Mouse (Mus musculus) adipose tissue, adult 10 weeks (tissue): Measurements from ENCODE around the gene Nme6. TPM values are rescaled to one million over a fixed set of nuclear protein-coding genes. Genes with fewer than 3 reads are reported as not detected.

ENCODE experiments used
- polyA plus RNA-seq: library from polyadenylated mRNA; stranded (reverse); fragments of 350-450 nt; fragmentation: Illumina TruSeq; extraction: RNeasy Lipid Tissue Mini Kit (QIAGEN cat#74804); gene quantifications from one replicate; pipeline ENCODE4 v1.2.3, GENCODE M21; 2014; ENCODE audit warnings: low read depth, low replicate concordance

The Nme6 gene
- polyA plus RNA-seq = 30.1 TPM

DNA sequence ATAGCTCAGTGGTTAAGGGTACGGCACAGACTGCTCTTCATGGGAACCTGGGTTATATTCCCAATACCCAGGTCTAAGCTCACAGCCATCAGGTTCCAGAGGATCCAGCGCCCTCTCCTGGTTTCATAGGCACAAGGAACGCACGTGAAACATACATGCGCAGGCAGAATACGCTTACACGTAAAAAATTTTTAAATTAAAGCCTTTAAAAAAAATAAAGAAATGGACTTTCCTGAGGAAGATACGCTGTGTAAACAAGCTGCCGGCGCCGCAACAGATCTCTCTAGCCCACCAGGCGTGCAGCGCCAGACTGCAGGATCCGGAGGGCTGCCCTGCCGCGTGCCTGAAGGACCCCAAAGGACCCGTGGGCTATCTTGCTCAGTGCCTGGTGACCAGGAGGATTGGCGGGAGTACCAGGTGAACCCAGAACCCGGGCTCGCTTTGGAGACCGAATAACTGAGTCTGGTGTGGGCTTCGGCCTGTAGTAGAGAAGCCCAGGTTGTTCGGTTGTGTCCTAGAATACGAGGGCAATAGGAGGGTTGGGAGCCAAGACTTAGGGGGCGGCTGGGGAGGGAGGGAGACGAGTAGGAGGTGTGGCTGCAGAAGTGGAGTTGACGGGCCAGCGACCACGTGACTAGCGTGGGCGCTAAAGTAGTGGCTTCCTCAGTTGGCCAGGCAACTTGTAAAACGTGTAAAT is at the start of gene Nme6:
TSS of gene Nme6 (plus strand) at position 359 of the 697 bp plus-strand sequence.

GRCm38 (mm10) chr9:109790570-109790969 is 42.0 kb upstream of the Nme6 start, which contains the start of gene Fbxw27:
TSS of gene Fbxw27 (minus strand) at chr9:109790670.

GRCm38 (mm10) chr9:109811980-109812379 is 20.6 kb upstream of the Nme6 start, which contains the start of gene Spink8:
TSS of gene Spink8 (plus strand) at chr9:109812280.

GRCm38 (mm10) chr9:109849312-109849758 is 16.8 kb downstream of the Nme6 start, which contains the start of gene Camp:
TSS of gene Camp (minus strand) at chr9:109849617.

GRCm38 (mm10) chr9:109874797-109875691 is 42.5 kb downstream of the Nme6 start, which contains the start of gene Cdc25a:
TSS of gene Cdc25a (plus strand) at chr9:109875579.

Other genes starting within 250 kb of the Nme6 start
- gene Fbxw24, start 206.7 kb upstream of the Nme6 start, polyA plus RNA-seq = not detected
- not detected for gene Fbxw25, start 168.1 kb upstream of the Nme6 start, polyA plus RNA-seq
- gene Fbxw18, start 130.0 kb upstream of the Nme6 start, polyA plus RNA-seq = 0.20 TPM
- not detected for gene Fbxw26, start 86.7 kb upstream of the Nme6 start, polyA plus RNA-seq
- 1.2 TPM for gene Fbxw27, start 42.1 kb upstream of the Nme6 start, polyA plus RNA-seq
- gene Spink8, start 20.5 kb upstream of the Nme6 start, polyA plus RNA-seq = 6,153 TPM
- gene Camp, start 16.9 kb downstream of the Nme6 start, polyA plus RNA-seq = not detected
- gene Cdc25a, start 42.8 kb downstream of the Nme6 start, polyA plus RNA-seq = 6.6 TPM
- gene Map4, start 98.7 kb downstream of the Nme6 start, polyA plus RNA-seq = 65.4 TPM